Mouse (Mus musculus): Measurements from ENCODE around the gene Ube2l6.

The Ube2l6 gene

DNA sequence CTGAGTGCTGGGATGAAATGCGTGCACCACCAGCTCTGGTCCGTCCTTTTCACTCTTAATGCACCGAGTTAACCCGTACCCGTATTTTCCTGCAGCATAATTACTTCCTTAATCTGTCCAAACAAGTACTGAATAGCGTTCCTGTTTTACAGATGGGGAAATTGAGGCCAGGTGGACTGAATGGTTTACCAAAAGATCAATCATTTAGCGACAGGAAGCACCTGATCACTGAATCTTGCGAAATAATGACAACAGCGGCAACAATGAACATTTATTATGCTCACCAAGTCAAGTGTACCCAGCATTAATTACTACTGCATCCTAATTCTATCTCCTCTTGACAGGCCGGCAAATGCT is 39.9 kb downstream of the Ube2l6 start, which contains the start of gene Slc43a1:
Gene Slc43a1, plus strand, starts transcription at position 258 of the 357 bp plus-strand sequence.
- no peak for DNase-seq (ENCODE audit: low spot score)

DNA sequence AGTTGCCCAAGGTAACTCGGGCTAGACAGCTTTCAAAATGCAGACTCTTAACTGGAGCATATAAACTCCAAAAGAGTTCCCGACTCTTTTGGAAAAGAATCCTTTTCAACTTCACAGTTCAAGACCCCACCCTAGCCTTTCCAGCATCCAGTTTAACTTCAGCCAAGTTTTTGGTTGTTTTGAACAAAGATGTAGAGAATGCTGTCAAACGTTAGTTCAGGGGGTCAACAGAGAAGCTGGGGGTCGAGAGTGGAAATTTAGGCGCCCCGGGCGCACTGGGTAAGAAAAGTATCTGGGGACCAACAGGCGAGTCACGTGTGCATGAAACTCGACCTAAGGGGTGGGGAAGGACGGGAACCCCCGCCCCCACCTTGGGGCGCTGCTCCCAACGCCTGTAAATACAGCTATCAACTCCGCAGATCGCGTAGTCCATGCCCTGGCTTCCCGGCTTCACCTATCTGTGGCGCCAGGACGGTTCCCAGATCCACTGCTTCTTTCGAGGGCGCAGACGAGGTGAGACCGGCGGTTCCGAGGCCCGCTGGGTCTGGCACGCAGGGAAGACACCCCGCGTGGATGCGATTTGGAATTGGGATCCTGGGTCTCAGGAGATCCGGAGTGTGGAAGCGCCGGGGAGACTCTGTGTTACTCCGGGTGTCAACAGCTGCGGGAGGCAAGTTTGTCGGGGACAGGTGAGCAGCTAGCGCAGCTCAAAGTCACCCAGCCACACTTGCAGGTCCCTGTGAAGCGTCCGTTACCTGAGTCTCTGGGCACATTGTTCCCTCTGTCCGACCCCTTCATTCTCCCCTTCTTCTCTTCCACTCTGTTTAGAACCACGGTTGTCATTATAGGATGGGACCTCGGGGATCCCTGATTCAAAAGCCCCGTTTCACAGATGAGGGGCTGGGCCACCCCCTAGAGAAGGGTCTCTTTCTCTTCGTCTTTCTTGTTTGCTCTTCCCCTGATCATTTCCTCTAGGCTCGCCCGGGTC is 40.7 kb downstream of the Ube2l6 start:
- peak; percentile 76 for DNase-seq (ENCODE audit: low spot score)

DNA sequence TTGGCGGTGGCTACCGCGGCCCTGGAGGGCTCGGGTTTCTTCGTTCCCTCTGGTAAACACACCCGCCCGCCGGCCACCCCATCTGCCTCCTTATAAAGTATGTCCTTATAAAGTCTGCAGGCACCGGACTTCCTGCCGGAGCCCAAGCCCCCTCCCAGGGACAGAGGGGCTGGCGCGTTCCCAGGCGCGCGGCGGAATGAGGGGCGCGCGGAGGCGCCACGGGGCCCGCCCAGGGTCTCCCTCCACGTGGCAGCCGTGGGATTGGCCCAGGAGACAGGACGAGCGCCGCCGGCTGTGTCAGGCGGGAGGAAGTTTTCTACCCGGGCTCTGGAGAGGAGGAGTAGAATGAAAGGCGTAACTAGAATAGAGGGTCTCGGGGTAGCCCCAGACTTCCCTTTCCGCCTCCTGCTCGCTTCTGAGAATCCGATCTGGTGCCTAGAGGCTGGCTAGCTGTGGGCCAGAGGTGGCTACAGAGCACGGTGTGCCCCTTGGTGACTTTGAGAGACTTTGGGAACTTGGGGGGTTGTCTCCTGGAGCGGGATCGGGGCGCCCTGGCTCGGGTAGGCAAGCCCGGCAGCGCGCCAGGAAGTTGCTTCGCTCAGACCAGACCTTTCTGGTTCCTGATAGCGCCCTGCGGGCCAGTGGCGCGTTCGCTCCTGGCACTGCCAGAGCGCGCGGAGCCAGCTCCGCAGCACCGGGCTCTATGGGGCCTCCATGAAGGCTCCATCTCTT is 41.6 kb downstream of the Ube2l6 start:
- peak; percentile 56 for DNase-seq (ENCODE audit: low spot score)

DNA sequence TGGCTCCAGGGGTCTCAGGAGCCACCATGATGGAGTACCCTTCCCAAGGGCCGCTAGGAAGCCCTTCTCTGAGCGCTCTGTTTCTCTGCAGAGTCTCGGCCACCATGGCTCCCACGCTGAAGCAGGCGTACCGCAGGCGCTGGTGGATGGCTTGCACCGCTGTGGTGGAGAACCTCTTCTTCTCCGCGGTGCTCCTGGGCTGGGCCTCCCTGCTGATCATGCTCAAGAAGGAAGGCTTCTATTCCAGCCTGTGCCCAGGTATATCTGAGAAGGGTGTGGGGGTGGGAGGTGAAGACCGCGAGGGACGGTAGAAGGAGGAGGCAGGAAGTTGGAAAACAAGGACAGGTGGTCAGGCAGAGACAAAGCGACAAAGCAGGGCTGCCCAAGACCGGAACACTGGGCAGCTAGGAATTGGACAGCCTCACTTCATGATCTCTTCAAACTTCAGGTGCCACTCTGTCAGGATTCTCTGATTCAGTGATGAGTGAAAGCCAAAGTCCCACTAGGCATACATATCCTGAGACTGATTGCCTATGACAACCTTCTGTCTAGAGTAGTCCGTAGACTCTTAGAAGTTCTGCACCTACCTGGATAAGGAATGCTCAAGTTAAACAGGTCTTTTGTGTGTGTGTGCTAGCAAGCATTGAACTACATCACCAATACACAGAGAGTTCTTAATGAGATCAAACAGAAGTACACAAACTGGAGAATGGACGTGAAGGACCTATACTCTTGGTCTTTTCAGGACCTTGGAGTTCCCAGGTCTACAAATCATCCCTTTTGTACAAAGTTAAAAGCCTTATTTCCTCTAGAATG is 42.3 kb downstream of the Ube2l6 start:
- DNase-seq (ENCODE audit: low spot score): peak; percentile 60

DNA sequence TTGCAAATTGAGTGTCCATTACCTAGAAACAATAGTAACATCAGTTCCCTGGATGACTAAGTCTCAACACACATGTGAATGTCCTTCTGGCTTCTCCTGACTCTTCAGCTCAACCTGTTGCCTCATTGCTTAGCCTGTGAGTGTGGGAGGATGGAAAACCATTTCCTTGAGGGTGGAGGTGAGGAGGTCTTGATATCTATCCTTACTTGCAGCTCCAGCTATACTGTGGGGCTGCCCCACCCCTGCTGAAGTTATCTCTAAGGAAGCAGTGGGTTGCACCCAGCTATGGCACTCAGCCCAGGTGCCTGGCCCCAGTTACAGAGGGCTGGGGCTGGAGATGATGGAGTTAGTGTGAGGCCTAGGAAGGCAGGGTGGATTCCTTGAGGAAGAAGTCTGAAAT is 43.3 kb downstream of the Ube2l6 start:
- DNase-seq (ENCODE audit: low spot score): peak; percentile 92

DNA sequence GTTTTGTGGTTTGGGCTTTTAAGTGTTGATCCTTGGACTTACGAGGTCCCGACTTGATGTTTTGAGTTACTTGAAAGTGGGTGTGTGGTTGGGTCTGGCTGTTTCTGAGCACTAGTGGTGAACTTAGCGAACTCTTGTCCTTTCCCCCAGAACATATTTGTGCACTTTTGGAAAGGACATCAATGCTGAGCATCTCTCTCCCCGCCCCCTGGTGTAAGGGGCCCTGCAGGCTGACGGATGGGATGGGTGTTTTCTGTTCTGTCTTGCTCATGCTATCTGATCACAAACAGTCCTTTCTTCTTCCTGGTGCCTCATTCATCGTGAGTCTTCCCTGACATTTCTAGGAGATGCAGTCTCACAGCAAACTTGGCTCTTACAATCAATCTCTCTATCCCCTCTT is 45.0 kb downstream of the Ube2l6 start:
- DNase-seq (ENCODE audit: low spot score): peak; percentile 68

DNA sequence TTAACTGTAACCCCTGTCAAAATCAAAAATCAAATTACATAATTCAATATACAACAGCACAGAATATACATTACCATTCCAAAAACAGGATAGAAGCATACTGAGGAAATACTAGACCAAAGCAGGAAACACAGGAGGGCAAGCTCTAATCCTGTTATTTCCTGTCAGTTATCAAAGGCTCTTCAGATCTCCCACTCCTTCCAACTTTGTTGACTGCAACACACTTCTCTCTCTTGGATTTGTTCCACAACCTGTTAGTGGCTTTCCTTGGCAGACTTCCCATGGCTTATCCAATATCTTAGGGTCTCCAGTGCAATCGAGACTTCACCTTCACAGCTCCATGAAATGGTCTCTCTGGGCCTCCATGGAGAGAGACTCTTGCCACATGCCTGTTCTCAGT is 46.6 kb downstream of the Ube2l6 start:
- no peak for DNase-seq (ENCODE audit: low spot score)

DNA sequence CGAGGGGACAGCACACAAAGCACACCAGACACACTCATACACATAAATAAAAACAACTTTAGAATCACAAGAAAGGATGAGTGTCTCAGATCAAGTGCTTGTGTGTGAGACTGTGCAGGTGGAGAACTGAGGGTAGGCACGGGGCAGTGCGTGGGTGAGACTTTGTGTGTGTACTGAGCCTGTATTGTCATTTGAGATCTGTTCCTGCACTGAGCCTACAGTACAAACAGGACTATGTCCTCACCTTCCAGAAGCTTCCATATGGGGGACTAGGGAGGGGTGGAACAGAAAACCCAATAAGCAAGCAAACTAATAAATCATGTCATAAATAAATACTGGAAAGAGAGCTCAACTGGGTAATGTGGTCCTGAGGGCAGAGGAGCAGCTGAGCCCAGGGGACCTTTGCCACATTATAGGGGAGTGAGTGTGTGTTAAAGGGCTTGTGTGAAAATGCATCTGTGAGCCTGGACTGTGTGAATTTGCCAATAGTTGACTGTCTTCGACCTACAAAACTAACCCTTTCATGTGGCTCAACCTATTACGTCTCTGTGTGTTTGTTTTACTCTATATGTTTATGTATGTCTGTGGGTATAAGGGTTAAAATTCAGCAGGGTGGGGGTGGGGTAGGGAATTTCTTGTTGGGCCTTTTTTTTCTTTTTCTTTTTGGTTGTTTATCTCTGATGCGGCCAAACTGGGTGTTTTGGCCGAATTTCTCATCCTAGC is 51.9 kb downstream of the Ube2l6 start:
- DNase-seq (ENCODE audit: low spot score): no peak

DNA sequence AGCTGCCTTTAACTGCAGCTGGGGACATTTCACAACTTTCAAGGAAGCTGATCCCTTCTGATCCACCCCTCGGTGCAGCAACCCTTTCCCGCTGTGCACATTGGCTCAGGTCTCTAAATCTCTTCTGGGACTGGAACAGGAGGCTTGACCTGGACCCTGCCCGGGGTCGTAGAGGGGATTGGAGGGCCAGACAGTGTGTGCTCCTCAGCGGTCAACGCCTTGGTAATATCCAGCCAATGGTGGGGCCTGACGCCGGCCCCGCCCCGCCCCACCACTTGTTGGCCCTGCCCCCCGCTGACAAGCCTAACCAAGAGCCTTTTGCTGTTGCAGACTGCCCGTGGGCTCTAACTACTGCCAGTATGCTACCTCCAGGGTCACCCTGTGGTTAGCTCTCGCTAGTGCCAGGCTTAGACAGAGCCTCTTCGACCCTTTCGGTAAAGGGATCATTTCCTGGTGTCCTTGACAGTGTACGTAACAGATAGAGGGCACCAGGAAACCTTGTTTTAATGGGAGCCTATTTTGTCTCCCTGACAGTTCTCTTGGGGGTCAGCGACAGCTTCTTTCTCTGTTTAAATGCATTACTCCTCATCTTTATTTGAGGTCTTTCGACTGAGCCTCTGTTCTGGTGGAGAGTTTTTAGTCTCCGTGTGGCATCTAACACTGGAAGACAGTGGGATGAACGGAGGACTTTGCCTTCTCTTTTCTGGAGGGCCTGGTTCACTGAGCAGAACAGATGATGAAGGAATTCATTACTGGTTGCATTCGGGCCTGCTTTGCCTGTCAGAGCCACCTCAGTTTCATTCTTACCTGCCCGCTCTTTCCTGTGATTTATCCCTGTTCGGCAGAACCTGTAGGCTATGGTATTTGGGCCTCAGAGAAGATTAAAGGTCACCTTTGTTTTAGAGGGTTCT is 52.8 kb downstream of the Ube2l6 start:
- no peak for DNase-seq (ENCODE audit: low spot score)

DNA sequence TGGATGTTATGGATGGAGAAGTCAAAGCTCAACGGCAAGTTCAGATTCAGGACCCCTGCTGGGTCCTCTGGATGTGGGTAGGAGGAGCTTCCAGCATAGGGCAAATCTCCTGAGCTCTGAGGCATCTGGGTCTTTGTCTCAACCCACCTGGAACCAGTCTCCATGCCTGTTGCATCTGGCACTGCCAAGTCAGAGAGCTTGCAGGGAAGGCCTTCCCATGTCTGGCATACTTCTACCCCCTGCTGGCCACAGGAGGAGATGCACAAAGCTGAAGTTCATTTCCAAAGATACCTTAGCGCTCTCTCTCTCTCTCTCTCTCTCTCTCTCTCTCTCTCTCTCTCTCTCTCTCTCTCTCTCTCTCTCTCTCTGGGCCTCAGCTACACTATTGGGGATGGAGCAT is 57.1 kb downstream of the Ube2l6 start:
- DNase-seq (ENCODE audit: low spot score): peak; percentile 35

DNA sequence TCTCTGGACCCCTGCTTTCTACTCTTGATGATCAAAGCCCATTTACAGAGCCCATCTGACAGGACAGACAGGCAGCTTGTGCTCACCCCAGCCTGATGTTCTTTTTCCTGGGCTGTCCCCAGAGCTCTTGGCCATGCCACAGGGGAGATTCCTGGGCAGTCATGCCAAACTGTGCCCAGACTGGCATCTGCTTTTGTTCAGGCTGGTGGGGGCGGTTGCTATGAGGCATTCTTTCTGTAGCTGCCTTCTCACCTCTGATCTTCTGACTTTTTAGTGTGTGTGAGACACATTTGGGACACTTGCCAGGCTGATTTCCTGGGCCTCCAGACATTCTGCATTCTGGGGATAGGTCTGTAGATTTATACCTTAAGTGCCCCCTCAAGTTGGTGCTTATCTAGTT is 59.9 kb downstream of the Ube2l6 start:
- no peak for DNase-seq (ENCODE audit: low spot score)

All from c-Kit-positive CD71-positive TER-119-positive erythroid progenitor cells, embryonic 14.5 days (primary cell).